Mouse (Mus musculus) brown adipose tissue, adult 24 weeks (tissue): ENCODE measurements around the gene Hist2h3c2. TPM values are rescaled to one million over a fixed set of nuclear protein-coding genes. Genes with fewer than 3 reads are reported as not detected.
"Not testable (repeated sequence)": the region's sequence is repeated elsewhere in the genome, so short reads cannot be mapped to it uniquely, and the experiment has no call there.

Experiments used
- H3K27ac ChIP-seq: fragments of 200-500 bp; replicated peaks from 2 replicates; pipeline ENCODE4 v1.5.1; 2012; ENCODE audit warnings: low read depth, mild to moderate bottlenecking, low read length
- H3K4me1 ChIP-seq: fragments of 200-500 bp; 2 replicates; pipeline ENCODE4 v1.6.1; 2012; ENCODE audit warnings: low read length, mixed read lengths; ENCODE audit not compliant: control insufficient read depth, insufficient read depth, insufficient read length
- H3K4me3 ChIP-seq: fragments of 200-500 bp; 2 replicates; pipeline ENCODE4 v1.5.1; 2012; ENCODE audit warnings: low read depth, mild to moderate bottlenecking, low read length, moderate library complexity; ENCODE audit not compliant: insufficient read depth
- polyA plus RNA-seq: library from polyadenylated mRNA; stranded (reverse); fragments of >200 nt; gene quantifications from 2 replicates; pipeline ENCODE4 v1.2.4, GENCODE M21; 2012; ENCODE audit not compliant: missing spikeins, insufficient read depth, insufficient read length

Gene Hist2h3c2
- polyA plus RNA-seq, 1 experiment, result 3.3 TPM

DNA sequence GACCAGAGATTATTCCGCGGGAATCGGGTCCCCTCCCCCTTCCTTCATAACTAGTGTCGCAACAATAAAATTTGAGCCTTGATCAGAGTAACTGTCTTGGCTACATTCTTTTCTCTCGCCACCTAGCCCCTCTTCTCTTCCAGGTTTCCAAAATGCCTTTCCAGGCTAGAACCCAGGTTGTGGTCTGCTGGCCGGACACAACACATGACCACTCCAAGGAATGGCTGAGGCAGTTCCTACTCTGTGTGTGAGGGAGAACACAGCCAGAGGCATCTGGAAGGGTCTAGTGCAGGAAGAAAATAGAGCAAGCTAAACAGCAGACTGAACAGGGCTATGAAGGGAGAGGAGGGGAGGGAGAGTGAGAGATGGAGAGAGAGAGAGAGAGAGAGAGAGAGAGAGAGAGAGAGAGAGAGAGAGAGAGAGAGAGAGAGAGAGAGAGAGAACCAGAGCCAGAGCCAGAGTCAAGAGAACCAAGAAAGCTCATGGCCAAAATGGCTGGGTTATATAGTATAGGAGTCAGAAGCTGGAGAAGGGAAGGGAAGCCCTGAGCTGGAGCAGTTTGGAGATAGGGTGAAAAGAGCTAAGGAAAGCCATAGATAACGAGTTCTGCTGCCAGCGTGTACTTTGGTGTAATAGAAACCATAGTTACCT, 40.2 kb downstream of the Hist2h3c2 start:
- H3K27ac ChIP-seq, H3K4me3 ChIP-seq, H3K4me1 ChIP-seq: not testable (repeated sequence)

GRCm38 (mm10) chr3:96198181-96198580, 40.7 kb downstream of the Hist2h3c2 start:
- Histone ChIP-seq H3K27ac (no peak overlapping the region), H3K4me1 (no peaks in the 10 kb centered on the region), H3K4me3 (peak overlapping the region; percentile 3; the same call in 1 of the 2 replicates)

GRCm38 (mm10) chr3:96197129-96197749, 41.7 kb downstream of the Hist2h3c2 start:
- peak overlapping the region; percentile 87 for H3K27ac ChIP-seq
- peak overlapping the region; percentile 91 for H3K4me3 ChIP-seq
- H3K4me1 ChIP-seq, result no peaks in the 10 kb centered on the region

- Histone ChIP-seq H3K4me1 (no peaks in the 10 kb centered on the region), H3K27ac (peak overlapping the region; percentile 87; the same call in 1 of the 2 replicates), H3K4me3 (peak overlapping the region; percentile 91)
These were observed 42.3 kb downstream of the Hist2h3c2 start for GRCm38 (mm10) chr3:96196437-96197128.

- H3K4me1 ChIP-seq, result no peaks in the 10 kb centered on the region
- no peak overlapping the region for H3K4me3 ChIP-seq
- H3K27ac ChIP-seq, result no peak overlapping the region
These were observed 43.2 kb downstream of the Hist2h3c2 start for GRCm38 (mm10) chr3:96195616-96196313.

DNA sequence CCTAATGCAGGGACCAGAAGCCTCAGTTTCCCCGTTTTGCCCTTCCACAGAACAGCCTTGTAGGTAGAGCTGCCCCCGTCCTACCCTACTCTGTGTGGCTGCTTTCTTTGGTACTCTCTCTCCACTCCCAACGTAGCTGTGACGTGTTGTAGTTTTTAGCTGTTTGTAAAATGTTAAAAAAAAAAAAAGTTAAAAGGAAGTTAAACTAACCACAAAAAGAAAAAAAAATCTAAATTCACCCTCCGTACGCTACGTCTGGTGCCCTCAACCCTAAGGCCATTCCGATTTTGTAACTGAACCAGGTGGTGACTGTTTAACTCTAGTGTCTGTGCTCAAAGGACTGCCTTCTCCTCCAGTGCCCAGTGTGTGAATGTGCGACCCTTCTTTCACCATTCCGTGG, 44.0 kb downstream of the Hist2h3c2 start:
- Histone ChIP-seq H3K27ac (no peak overlapping the region), H3K4me1 (no peaks in the 10 kb centered on the region), H3K4me3 (no peak overlapping the region)

GRCm38 (mm10) chr3:96192977-96193376, 46.0 kb downstream of the Hist2h3c2 start:
- Histone ChIP-seq H3K27ac (no peak overlapping the region), H3K4me3 (no peak overlapping the region), H3K4me1 (no peaks in the 10 kb centered on the region)

Other genes with a start within 250 kb of the Hist2h3c2 start
- gene Plekho1, start 243.1 kb downstream of the Hist2h3c2 start, polyA plus RNA-seq, result 8.8 and 13.9 TPM in 2 replicates
- 16.6 and 23.7 TPM in 2 replicates for gene Vps45, start 180.7 kb downstream of the Hist2h3c2 start, polyA plus RNA-seq
- gene Otud7b, start 134.6 kb downstream of the Hist2h3c2 start, polyA plus RNA-seq, result 6.9 and 8.3 TPM in 2 replicates
- 2.8 and 2.9 TPM in 2 replicates for gene Mtmr11, start 77.1 kb downstream of the Hist2h3c2 start, polyA plus RNA-seq
- gene Sf3b4, start 66.8 kb downstream of the Hist2h3c2 start, polyA plus RNA-seq, result 11.4 and 13.6 TPM in 2 replicates
- not detected in 2 replicates for gene Sv2a, start 58.0 kb downstream of the Hist2h3c2 start, polyA plus RNA-seq
- gene Bola1, start 19.4 kb downstream of the Hist2h3c2 start, polyA plus RNA-seq, result 36.7 and 42.5 TPM in 2 replicates
- not detected in 2 replicates for gene Hist2h2ab, start 19.3 kb downstream of the Hist2h3c2 start, polyA plus RNA-seq
- not detected in 2 replicates for gene Hist2h2ac, start 18.2 kb downstream of the Hist2h3c2 start, polyA plus RNA-seq
- 13.2 and 16.0 TPM in 2 replicates for gene Hist2h2be, start 18.0 kb downstream of the Hist2h3c2 start, polyA plus RNA-seq
- 115 and 122 TPM in 2 replicates for gene Hist2h2aa2, start 1.1 kb upstream of the Hist2h3c2 start, polyA plus RNA-seq
- not detected in 2 replicates for gene Hist2h2aa1, start 6.4 kb upstream of the Hist2h3c2 start, polyA plus RNA-seq
- not detected in 2 replicates for gene Hist2h3c1, start 7.6 kb upstream of the Hist2h3c2 start, polyA plus RNA-seq
- 0.83 and 1.6 TPM in 2 replicates for gene Hist2h4, start 24.2 kb upstream of the Hist2h3c2 start, polyA plus RNA-seq
- not detected in 2 replicates for gene Hist2h3b, start 29.5 kb upstream of the Hist2h3c2 start, polyA plus RNA-seq
- gene Hist2h2bb, start 30.6 kb upstream of the Hist2h3c2 start, polyA plus RNA-seq, result not detected in 2 replicates
- gene Fcgr1, start 54.8 kb upstream of the Hist2h3c2 start, polyA plus RNA-seq, result 1.3 and 2.1 TPM in 2 replicates
- gene BC107364, start 213.2 kb upstream of the Hist2h3c2 start, polyA plus RNA-seq, result not detected in 2 replicates